Mouse (Mus musculus) cerebellum, adult 2 months (tissue): Measurements from ENCODE around the gene Nat10. TPM values are rescaled to one million over a fixed set of nuclear protein-coding genes. Genes with fewer than 3 reads are reported as not detected.
A peak's percentile ranks its signal among the peaks of the same experiment; 100 is the strongest.

ENCODE experiments used
- DNase-seq, 2 experiments: peaks; one replicate each; pipeline ENCODE4 v3.0.0; 2021
- H3K27ac ChIP-seq: fragments of 200-500 bp; 2 replicates; pipeline ENCODE4 v1.5.1; 2012; ENCODE audit warnings: low read length, control low read depth, inconsistent platforms; ENCODE audit not compliant: insufficient read depth
- H3K27me3 ChIP-seq: fragments of 200-500 bp; 2 replicates; pipeline ENCODE4 v1.6.1; 2012; ENCODE audit warnings: inconsistent platforms, mild to moderate bottlenecking, low read length, moderate library complexity; ENCODE audit not compliant: control insufficient read depth, insufficient read depth
- H3K4me1 ChIP-seq: fragments of 200-500 bp; 2 replicates; pipeline ENCODE4 v1.6.1; 2011; ENCODE audit warnings: low read length; ENCODE audit not compliant: control insufficient read depth, insufficient read depth
- H3K4me3 ChIP-seq: fragments of 200-500 bp; replicated peaks from 2 replicates; pipeline ENCODE3; 2011; ENCODE audit warnings: mild to moderate bottlenecking, low read depth, low read length, control low read depth; ENCODE audit not compliant: insufficient read depth
- CTCF ChIP-seq: fragments of 200-500 bp; IDR thresholded peaks from 2 replicates; pipeline ENCODE4 v1.5.1; 2011; ENCODE audit warnings: low read depth, mild to moderate bottlenecking, control low read depth, low read length, moderate library complexity, borderline replicate concordance; ENCODE audit not compliant: insufficient read depth
- POLR2A ChIP-seq: fragments of 200-500 bp; IDR thresholded peaks from 2 replicates; pipeline ENCODE4 v1.6.1; 2011; ENCODE audit warnings: low read length, control low read depth, borderline replicate concordance; ENCODE audit not compliant: insufficient read depth
- WGBS: fragments of 180-500 bp; shearing (Covaris S2); methylation state at CpG from one replicate; pipeline ENCODE4 v1.1.7; 2018; 5-methylcytosine and 5-hydroxymethylcytosine counted together
- polyA plus RNA-seq: library from polyadenylated mRNA; depleted of rRNA; stranded (reverse); fragments of >200 nt; gene quantifications from 2 replicates; pipeline ENCODE4 v1.2.3, GENCODE M21; 2012

The Nat10 gene
- polyA plus RNA-seq, 1 experiment, result 41.4 TPM

GRCm38 (mm10) chr2:103755458-103756085, 5.5 kb downstream of the Nat10 start:
- no peak overlapping the region for H3K27ac ChIP-seq
- H3K4me3 ChIP-seq, result no peak overlapping the region
- WGBS, result 77% methylated on average over 9 of the region's 9 CpGs

GRCm38 (mm10) chr2:103754614-103755013, 6.5 kb downstream of the Nat10 start:
- H3K4me1 ChIP-seq, result no peaks in the 10 kb centered on the region
- H3K4me3 ChIP-seq, result no peak overlapping the region
- H3K27ac ChIP-seq, result no peak overlapping the region
- DNase-seq, result no peak
- WGBS, result 86% methylated on average over 3 of the region's 3 CpGs
- H3K27me3 ChIP-seq, result no peaks in the 10 kb centered on the region
- no peak for TF ChIP-seq POLR2A
- TF ChIP-seq CTCF, result no peak

More at GRCm38 (mm10) chr2:103755458-103756085, 5.5 kb downstream of the Nat10 start:
- no peak for DNase-seq
- H3K4me1 ChIP-seq, result no peaks in the 10 kb centered on the region
- H3K27me3 ChIP-seq, result no peaks in the 10 kb centered on the region
- TF ChIP-seq CTCF (no peak), POLR2A (no peak)

GRCm38 (mm10) chr2:103751771-103752170, 9.3 kb downstream of the Nat10 start:
- 93% methylated on average over 6 of the region's 6 CpGs for WGBS
- Histone ChIP-seq H3K27me3 (no peaks in the 10 kb centered on the region), H3K27ac (no peak overlapping the region), H3K4me3 (no peak overlapping the region), H3K4me1 (no peaks in the 10 kb centered on the region)
- DNase-seq, result no peak
- TF ChIP-seq POLR2A (no peak), CTCF (no peak)

GRCm38 (mm10) chr2:103749091-103749490, 12.0 kb downstream of the Nat10 start:
- TF ChIP-seq POLR2A (no peak), CTCF (no peak)
- no peak for DNase-seq
- Histone ChIP-seq H3K27ac (no peak overlapping the region), H3K4me3 (no peak overlapping the region), H3K4me1 (no peaks in the 10 kb centered on the region), H3K27me3 (no peaks in the 10 kb centered on the region)
- 93% methylated on average over 3 of the region's 3 CpGs for WGBS

- Histone ChIP-seq H3K27ac (no peak overlapping the region), H3K4me3 (no peak overlapping the region), H3K4me1 (no peaks in the 10 kb centered on the region), H3K27me3 (no peaks in the 10 kb centered on the region)
- WGBS, result 94% methylated on average over 9 of the region's 9 CpGs
- TF ChIP-seq POLR2A (no peak), CTCF (no peak)
- DNase-seq, result no peak
These were observed 13.2 kb downstream of the Nat10 start for GRCm38 (mm10) chr2:103747891-103748290.

- TF ChIP-seq POLR2A (no peak), CTCF (no peak)
- 88% methylated on average over 2 of the region's 2 CpGs for WGBS
- no peak for DNase-seq
- no peaks in the 10 kb centered on the region for H3K27me3 ChIP-seq
- no peak overlapping the region for H3K4me3 ChIP-seq
- H3K27ac ChIP-seq, result no peak overlapping the region
- no peaks in the 10 kb centered on the region for H3K4me1 ChIP-seq
These were observed 14.3 kb downstream of the Nat10 start for GRCm38 (mm10) chr2:103746761-103747160.

GRCm38 (mm10) chr2:103746096-103746495, 15.0 kb downstream of the Nat10 start:
- 80% methylated on average over 2 of the region's 2 CpGs for WGBS
- H3K4me3 ChIP-seq, result no peak overlapping the region
- no peak overlapping the region for H3K27ac ChIP-seq
- no peaks in the 10 kb centered on the region for H3K4me1 ChIP-seq
- no peaks in the 10 kb centered on the region for H3K27me3 ChIP-seq
- no peak for TF ChIP-seq CTCF
- no peak for TF ChIP-seq POLR2A
- DNase-seq, result peak in 1 of 2 experiments; percentile 1

- Histone ChIP-seq H3K4me1 (no peaks in the 10 kb centered on the region), H3K27me3 (no peaks in the 10 kb centered on the region), H3K4me3 (no peak overlapping the region), H3K27ac (no peak overlapping the region)
- 57% methylated on average over 5 of the region's 5 CpGs for WGBS
- no peak for TF ChIP-seq CTCF
- no peak for TF ChIP-seq POLR2A
- peak; percentile 11 to 16 for DNase-seq
These were observed 15.6 kb downstream of the Nat10 start for GRCm38 (mm10) chr2:103745481-103745880.

- DNase-seq, result peak; percentile 43 to 57
- peak; percentile 74 for TF ChIP-seq CTCF
- no peak for TF ChIP-seq POLR2A
- no peaks in the 10 kb centered on the region for H3K27me3 ChIP-seq
- H3K4me1 ChIP-seq, result no peaks in the 10 kb centered on the region
- no peak overlapping the region for H3K4me3 ChIP-seq
- H3K27ac ChIP-seq, result no peak overlapping the region
- WGBS, result 82% methylated on average over 7 of the region's 7 CpGs
These were observed 17.1 kb downstream of the Nat10 start for GRCm38 (mm10) chr2:103743988-103744387.
